Mouse (Mus musculus) midbrain, embryonic 12.5 days (tissue): Measurements from ENCODE around the gene Lsm5. TPM values are rescaled to one million over a fixed set of nuclear protein-coding genes. Genes with fewer than 3 reads are reported as not detected.

Experiments used
- ATAC-seq: fragments of 200-750 bp; cut with Nextera tagmentation; 2 replicates; pipeline ENCODE4 v1.8.0; 2017; ENCODE audit warnings: low read depth, moderate TSS enrichment, moderate library complexity; ENCODE audit not compliant: low FRiP score
- H3K27ac ChIP-seq: fragments of 300-500 bp; sonication (generic); replicated peaks from 2 replicates; pipeline ENCODE4 v1.5.1; 2016; ENCODE audit warnings: mild to moderate bottlenecking
- H3K27me3 ChIP-seq: fragments of 300-500 bp; sonication (generic); 2 replicates; pipeline ENCODE4 v1.6.1; 2016; ENCODE audit warnings: mild to moderate bottlenecking
- H3K36me3 ChIP-seq: fragments of 300-500 bp; sonication (generic); 2 replicates; pipeline ENCODE4 v1.6.1; 2016
- H3K4me1 ChIP-seq: fragments of 300-500 bp; sonication (generic); 2 replicates; pipeline ENCODE4 v1.6.1; 2016
- H3K4me2 ChIP-seq: fragments of 300-500 bp; sonication (generic); replicated peaks from 2 replicates; pipeline ENCODE4 v1.6.1; 2016; ENCODE audit warnings: mild to moderate bottlenecking, moderate library complexity
- H3K4me3 ChIP-seq: fragments of 300-500 bp; sonication (generic); 2 replicates; pipeline ENCODE4 v1.5.1; 2016; ENCODE audit warnings: mild to moderate bottlenecking
- H3K9ac ChIP-seq: fragments of 300-500 bp; sonication (generic); replicated peaks from 2 replicates; pipeline ENCODE4 v1.6.1; 2016; ENCODE audit warnings: mild to moderate bottlenecking, moderate library complexity
- H3K9me3 ChIP-seq: fragments of 300-500 bp; sonication (generic); 2 replicates; pipeline ENCODE4 v1.6.1; 2016; ENCODE audit warnings: mild to moderate bottlenecking
- WGBS: fragments of 180-500 bp; shearing (Covaris S2); methylation state at CpG from one replicate; pipeline ENCODE4 v1.1.7; 2016; 5-methylcytosine and 5-hydroxymethylcytosine counted together
- polyA plus RNA-seq: library from polyadenylated mRNA; unstranded; fragments of >200 nt; fragmentation: Nextera tagmentation; extraction: Ambion mirVana; gene quantifications from 2 replicates; pipeline ENCODE4 v1.2.1, GENCODE M21; 2016

Lsm5 gene
- polyA plus RNA-seq, 1 experiment from 2014 or later, result 186 TPM

DNA sequence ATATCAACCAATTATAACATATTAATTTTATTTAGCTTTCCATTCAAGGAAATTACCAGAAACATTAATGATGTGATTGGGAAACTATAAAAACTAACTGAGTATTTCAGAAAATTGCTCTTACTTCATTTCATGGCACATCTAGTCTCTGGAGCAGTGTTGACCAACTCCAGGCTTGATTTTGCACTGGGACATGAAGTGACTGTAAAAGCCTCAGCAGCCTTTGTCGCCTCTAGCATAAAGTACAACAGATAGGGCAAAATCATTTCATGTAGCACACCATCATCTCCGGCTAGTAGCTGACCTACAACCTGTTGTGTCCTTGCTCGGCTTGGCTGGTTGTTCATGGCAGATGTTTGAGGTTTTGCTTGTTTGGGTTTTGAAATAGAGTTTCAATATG lies 40.1 kb downstream of the Lsm5 start:
- H3K36me3 ChIP-seq, result no peaks in the 10 kb centered on the region
- no peaks in the 10 kb centered on the region for H3K4me1 ChIP-seq
- no peak for ATAC-seq
- H3K9ac ChIP-seq, result no peak overlapping the region
- H3K9me3 ChIP-seq, result no peaks in the 10 kb centered on the region
- H3K27ac ChIP-seq, result no peak overlapping the region
- WGBS, result 90% methylated on average over 3 of the region's 3 CpGs
- H3K4me2 ChIP-seq, result no peak overlapping the region
- H3K27me3 ChIP-seq, result no peaks in the 10 kb centered on the region
- H3K4me3 ChIP-seq, result no peak overlapping the region

DNA sequence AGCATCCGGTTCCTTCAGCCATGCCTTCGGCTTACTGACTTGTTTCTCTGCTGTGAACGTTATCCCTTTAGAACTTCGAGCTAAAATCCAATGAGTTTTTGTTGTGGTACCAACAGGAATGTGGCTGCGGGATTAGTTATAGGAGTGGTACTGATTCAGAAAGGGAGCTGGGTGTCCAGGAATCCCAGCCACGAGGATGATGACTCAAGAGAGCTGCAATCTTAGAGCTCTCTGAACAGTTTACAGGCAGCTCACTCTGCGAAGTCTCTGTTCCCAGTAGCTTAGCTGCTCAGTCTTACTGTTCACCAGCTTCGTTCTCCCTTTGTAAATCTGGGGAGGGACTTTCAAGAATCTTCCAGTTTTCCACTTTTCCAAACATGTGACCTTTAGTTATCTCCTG lies 49.1 kb downstream of the Lsm5 start:
- Histone ChIP-seq H3K9me3 (no peaks in the 10 kb centered on the region), H3K4me1 (peaks cover 9% of the 10 kb centered on the region), H3K36me3 (no peaks in the 10 kb centered on the region), H3K27me3 (peaks cover 29% of the 10 kb centered on the region), H3K4me3 (no peak overlapping the region), H3K27ac (no peak overlapping the region), H3K4me2 (no peak overlapping the region), H3K9ac (no peak overlapping the region)
- 78% methylated on average over 8 of the region's 8 CpGs for WGBS
- ATAC-seq, result no peak

DNA sequence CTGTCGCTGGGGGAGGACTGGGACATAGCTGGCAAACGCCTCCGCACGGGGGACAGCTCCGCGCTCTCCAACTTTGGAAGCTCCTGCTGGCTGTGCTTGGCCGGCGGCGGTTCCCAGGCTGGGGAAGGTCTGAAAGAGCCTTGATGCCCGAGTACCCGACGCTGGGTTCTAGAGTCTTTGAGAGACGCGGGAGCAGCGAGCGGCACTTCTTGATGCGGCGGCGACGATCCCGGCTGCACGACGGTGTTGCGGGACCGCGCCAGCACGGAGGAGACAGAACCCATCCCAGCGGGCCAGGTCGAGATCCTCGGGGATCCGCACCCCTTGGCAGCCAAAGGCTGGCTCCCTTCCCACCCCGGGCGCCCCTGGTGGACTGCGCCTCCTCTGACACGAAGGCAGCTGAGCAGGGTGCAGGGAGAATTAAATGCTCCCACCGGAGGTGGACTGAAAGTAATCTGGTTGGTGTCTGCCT lies 52.4 kb downstream of the Lsm5 start:
- ATAC-seq, result peak; percentile 54; the same call in 1 of the 2 replicates
- H3K36me3 ChIP-seq, result no peaks in the 10 kb centered on the region
- H3K4me2 ChIP-seq, result peak overlapping the region; percentile 82
- no peaks in the 10 kb centered on the region for H3K9me3 ChIP-seq
- peaks cover 29% of the 10 kb centered on the region for H3K27me3 ChIP-seq
- peaks cover 9% of the 10 kb centered on the region for H3K4me1 ChIP-seq
- 1% methylated on average over 36 of the region's 36 CpGs for WGBS
- peak overlapping the region; percentile 46 for H3K4me3 ChIP-seq
- no peak overlapping the region for H3K27ac ChIP-seq
- H3K9ac ChIP-seq, result peak overlapping the region; percentile 54; the same call in 1 of the 2 replicates

Other genes with a start within 250 kb of the Lsm5 start
- gene Pde1c, start 135.6 kb downstream of the Lsm5 start, polyA plus RNA-seq, result 7.0 and 7.4 TPM in 2 replicates
- 38.3 and 39.7 TPM in 2 replicates for gene Avl9, start 10.2 kb upstream of the Lsm5 start, polyA plus RNA-seq
- 44.4 and 46.8 TPM in 2 replicates for gene Kbtbd2, start 93.1 kb upstream of the Lsm5 start, polyA plus RNA-seq
- 47.4 and 64.0 TPM in 2 replicates for gene Fkbp9, start 127.3 kb upstream of the Lsm5 start, polyA plus RNA-seq
- gene Nt5c3, start 219.2 kb upstream of the Lsm5 start, polyA plus RNA-seq, result 94.8 and 98.5 TPM in 2 replicates
- 0.42 and 0.68 TPM in 2 replicates for gene Vmn1r4, start 219.3 kb upstream of the Lsm5 start, polyA plus RNA-seq